12 mouse cellular contexts compared by ENCODE assay signal in genomic region chr5:125138841-125139430, GRCm38 (mm10). TPM values are rescaled to one million over a fixed set of nuclear protein-coding genes. Genes with fewer than 3 reads are reported as not detected.
DNase-seq lines count a peak whose midpoint lies in the region; ATAC-seq and TF ChIP-seq lines count a peak whose summit lies in the region.
"Had no signal": no experiment of that assay in that cellular context is flagged by ENCODE, and none has a peak within 500 bp of the region (broad histone marks: within the 10 kb centered on the region; RNA-seq: fewer than 3 reads in every experiment).

No protein-coding gene starts in this region.

- ATAC-seq in hindbrain, embryonic 16.5 days, result no peak
- ATAC-seq in neural tube, embryonic 15.5 days (ENCODE audit: low FRiP score), result no peak
- no peak for ATAC-seq in liver, postnatal 0 days
- ATAC-seq: inflammation-experienced regulatory T-cells, adult 6 months had no signal

- no peaks in the 10 kb centered on the region for H3K36me3 ChIP-seq in hindbrain, embryonic 16.5 days (ENCODE audit: control insufficient read depth, insufficient read depth, low read length)
- no peaks in the 10 kb centered on the region for H3K36me3 ChIP-seq in neural tube, embryonic 15.5 days
- H3K36me3 ChIP-seq in liver, postnatal 0 days (replicated peaks; ENCODE audit: insufficient read depth, low read length), result no peaks in the 10 kb centered on the region

- intact Hi-C loops in gastrocnemius, adult 2 months (cut with DNase I), result no loop called here
- intact Hi-C loops in left cerebral cortex, postnatal 4 days (cut with DNase I), result no loop called here
- intact Hi-C loops in left cerebral cortex, postnatal 25 days (cut with DNase I), result no loop called here

- no peaks in the 10 kb centered on the region for H3K27me3 ChIP-seq in hindbrain, embryonic 16.5 days (replicated peaks; ENCODE audit: control insufficient read depth, insufficient read depth, low read length)
- H3K27me3 ChIP-seq in neural tube, embryonic 15.5 days (replicated peaks), result no peaks in the 10 kb centered on the region
- no peaks in the 10 kb centered on the region for H3K27me3 ChIP-seq in liver, postnatal 0 days (ENCODE audit: insufficient read depth, low read length)

- no peak for TF ChIP-seq CTCF in gastrocnemius, adult 2 months (IDR thresholded peaks at IDR 0.05)
- TF ChIP-seq CTCF in liver, postnatal 0 days (IDR thresholded peaks at IDR 0.05; ENCODE audit: low read depth), result no peak

- H3K9ac ChIP-seq in hindbrain, embryonic 16.5 days (ENCODE audit: low read depth, low read length), result peak overlapping the region; percentile 31
- no peak overlapping the region for H3K9ac ChIP-seq in neural tube, embryonic 15.5 days (replicated peaks)
- H3K9ac ChIP-seq in liver, postnatal 0 days (replicated peaks), result no peak overlapping the region

- 63% methylated on average over 13 of the region's 13 CpGs for WGBS in hindbrain, embryonic 16.5 days
- WGBS in neural tube, embryonic 15.5 days, result 81% methylated on average over 13 of the region's 13 CpGs
- WGBS in liver, postnatal 0 days (ENCODE audit: insufficient replicate concordance), result 85% methylated on average over 13 of the region's 13 CpGs

- no peak for TF ChIP-seq EP300 in liver, postnatal 0 days (IDR thresholded peaks at IDR 0.05; ENCODE audit: low read depth)

- peak overlapping the region; percentile 73 for H3K4me3 ChIP-seq in gastrocnemius, adult 2 months
- H3K4me3 ChIP-seq in hindbrain, embryonic 16.5 days (ENCODE audit: low read length), result no peak overlapping the region
- H3K4me3 ChIP-seq in neural tube, embryonic 15.5 days (replicated peaks), result no peak overlapping the region
- no peak overlapping the region for H3K4me3 ChIP-seq in liver, postnatal 0 days (ENCODE audit: low read depth, low read length)

- H3K4me2 ChIP-seq in hindbrain, embryonic 16.5 days (ENCODE audit: low read length), result no peak overlapping the region
- peak overlapping the region; percentile 3; the same call in 1 of the 2 replicates for H3K4me2 ChIP-seq in neural tube, embryonic 15.5 days
- H3K4me2 ChIP-seq in liver, postnatal 0 days (ENCODE audit: low read depth, low read length), result no peak overlapping the region

- peak overlapping the region; percentile 93 for H3K27ac ChIP-seq in gastrocnemius, adult 2 months
- peak overlapping the region; percentile 94 for H3K27ac ChIP-seq in hindbrain, embryonic 16.5 days (ENCODE audit: low read depth, low read length)
- H3K27ac ChIP-seq in neural tube, embryonic 15.5 days (replicated peaks), result peak overlapping the region; percentile 90
- H3K27ac ChIP-seq in liver, postnatal 0 days (ENCODE audit: low read depth), result no peak overlapping the region

- H3K4me1 ChIP-seq in hindbrain, embryonic 16.5 days (ENCODE audit: control insufficient read depth, insufficient read depth, low read depth, low read length), result peaks cover 81% of the 10 kb centered on the region
- peaks cover 94% of the 10 kb centered on the region for H3K4me1 ChIP-seq in neural tube, embryonic 15.5 days
- peaks cover 47% of the 10 kb centered on the region for H3K4me1 ChIP-seq in liver, postnatal 0 days (ENCODE audit: insufficient read depth)

- DNase-seq in gastrocnemius, adult 2 months, result no peak
- no peak for DNase-seq in gastrocnemius, postnatal 10 days
- DNase-seq in left cerebral cortex, postnatal 4 days, result peak; percentile 57
- no peak for DNase-seq in left cerebral cortex, postnatal 25 days (ENCODE audit: low spot score in 2 of 2)
- no peak for DNase-seq in liver, postnatal 0 days
- no peak for DNase-seq in layer of hippocampus, postnatal 14 days (ENCODE audit: low spot score in 2 of 2)
- DNase-seq: cerebellum, postnatal 36 days; layer of hippocampus, postnatal 36 days; lung, postnatal 14 days had no signal

- H3K9me3 ChIP-seq in hindbrain, embryonic 16.5 days (ENCODE audit: control insufficient read depth, low read length), result no peaks in the 10 kb centered on the region
- no peaks in the 10 kb centered on the region for H3K9me3 ChIP-seq in neural tube, embryonic 15.5 days (replicated peaks)
- H3K9me3 ChIP-seq in liver, postnatal 0 days (ENCODE audit: low read length), result no peaks in the 10 kb centered on the region

RNA-seq across cellular contexts. Expression of gene Ncor2, which starts 40.1 kb away (rescaled TPM):
- 100 to 1,000 TPM; 123 to 153 TPM for total RNA-seq in gastrocnemius, adult 2 months (2021)
- 100 to 1,000 TPM; 116 to 123 TPM for total RNA-seq in gastrocnemius, postnatal 10 days (2021)
- 100 to 1,000 TPM; 110 to 115 TPM for total RNA-seq in left cerebral cortex, postnatal 4 days (2021)
- total RNA-seq in left cerebral cortex, postnatal 25 days (2021), result 100 to 1,000 TPM; 183 to 200 TPM
- 23.3 and 26.2 TPM in 2 replicates for polyA plus RNA-seq in hindbrain, embryonic 16.5 days (2015; fragmentation: Nextera tagmentation; extraction: Ambion mirVana)
- 24.2 and 28.5 TPM in 2 replicates for polyA plus RNA-seq in neural tube, embryonic 15.5 days (2015; fragmentation: Nextera tagmentation; extraction: Ambion mirVana)
- polyA plus RNA-seq in liver, postnatal 0 days (2015; fragmentation: Nextera tagmentation; extraction: Ambion mirVana), result 3.1 and 3.4 TPM in 2 replicates
- total RNA-seq in layer of hippocampus, postnatal 14 days (2021), result 100 to 1,000 TPM; 238 to 254 TPM
